In genomic region chr19:59469035-59469949, GRCm38 (mm10) we compare ENCODE assay signal across 8 mouse cellular contexts. TPM values are rescaled to one million over a fixed set of nuclear protein-coding genes. Genes with fewer than 3 reads are reported as not detected.
A peak's percentile ranks its signal among the peaks of the same experiment; 100 is the strongest.
DNase-seq lines count a peak whose midpoint lies in the region; ATAC-seq lines count a peak whose summit lies in the region.

No protein-coding gene starts in this region.

- H3K27ac ChIP-seq in limb, embryonic 10.5 days = peak overlapping the region; percentile 72
- H3K27ac ChIP-seq in stomach, embryonic 14.5 days (ENCODE audit: low read length) = no peak overlapping the region

- peaks cover 50% of the 10 kb centered on the region for H3K4me1 ChIP-seq in limb, embryonic 10.5 days
- H3K4me1 ChIP-seq in stomach, embryonic 14.5 days (ENCODE audit: control insufficient read depth, insufficient read depth, low read length) = 0 out of 2 replicates have a peak, but pooled peaks cover 2% of the 10 kb centered on the region

- peak overlapping the region; percentile 38 for H3K4me2 ChIP-seq in stomach, embryonic 14.5 days (replicated peaks; ENCODE audit: low read depth, low read length)

- DNase-seq in thymus, postnatal 10 days (ENCODE audit: low spot score in 2 of 2) = peak; percentile 17 to 35
- no peak for DNase-seq in thymus, adult 18-20 months
- peak; percentile 84 for DNase-seq in limb, embryonic 10.5 days (ENCODE audit: low spot score)
- DNase-seq in urinary bladder, postnatal 10 days (ENCODE audit: low spot score) = no peak
- DNase-seq in cerebellum, postnatal 4 days (ENCODE audit: low spot score in 2 of 2) = no peak
- DNase-seq in frontal cortex, adult 2 months (ENCODE audit: extremely low spot score in 1 of 2, low spot score in 1 of 2) = no peak

- H3K27me3 ChIP-seq in limb, embryonic 10.5 days (ENCODE audit: low read depth, poor library complexity, severe bottlenecking) = peaks cover 100% of the 10 kb centered on the region
- H3K27me3 ChIP-seq in stomach, embryonic 14.5 days (ENCODE audit: control insufficient read depth, insufficient read depth, low read length) = peaks cover 58% of the 10 kb centered on the region

- H3K36me3 ChIP-seq in limb, embryonic 10.5 days = no peaks in the 10 kb centered on the region
- H3K36me3 ChIP-seq in stomach, embryonic 14.5 days (ENCODE audit: control insufficient read depth, insufficient read depth, low read length) = no peaks in the 10 kb centered on the region

- H3K4me3 ChIP-seq in limb, embryonic 10.5 days = peak overlapping the region; percentile 43
- peak overlapping the region; percentile 21 for H3K4me3 ChIP-seq in stomach, embryonic 14.5 days (ENCODE audit: low read depth, low read length)

- ATAC-seq in granulocyte monocyte progenitor cell, adult 5-6 weeks (replicated peaks; ENCODE audit: poor library complexity, severe bottlenecking) = peak; percentile 22; the same call in 1 of the 2 replicates
- ATAC-seq in stomach, embryonic 14.5 days (ENCODE audit: insufficient number of reproducible peaks, insufficient read depth, low FRiP score, low read depth) = no peak

- H3K9me3 ChIP-seq in limb, embryonic 10.5 days (replicated peaks) = no peaks in the 10 kb centered on the region
- no peaks in the 10 kb centered on the region for H3K9me3 ChIP-seq in stomach, embryonic 14.5 days (ENCODE audit: control insufficient read depth, low read depth, low read length)

- no peak overlapping the region for H3K9ac ChIP-seq in stomach, embryonic 14.5 days (replicated peaks; ENCODE audit: low read depth, low read length)

- WGBS in limb, embryonic 10.5 days = under 1% methylated on average over 35 of the region's 35 CpGs
- 2% methylated on average over 35 of the region's 35 CpGs for WGBS in stomach, embryonic 14.5 days

RNA-seq across cellular contexts. Expression of gene Emx2, which starts 11.1 kb away (rescaled TPM):
- total RNA-seq in granulocyte monocyte progenitor cell, adult 5-6 weeks (2014; fragmentation: Nextera tagmentation) = not detected in 2 replicates
- not detected in 2 replicates for total RNA-seq in granulocyte monocyte progenitor cell, adult 5-6 weeks (2017)
- polyA plus RNA-seq in limb, embryonic 10.5 days (2016; fragmentation: Nextera tagmentation; extraction: Ambion mirVana) = 12.0 and 12.7 TPM in 2 replicates
- polyA plus RNA-seq in stomach, embryonic 14.5 days (2014; fragmentation: Nextera tagmentation; extraction: Ambion mirVana) = 0.22 and 0.30 TPM in 2 replicates
- 9.6 and 12.1 TPM in 2 replicates for polyA plus RNA-seq in frontal cortex, adult 2 months (2012; rRNA removed)

Comparison
In these comparisons a context has a peak if more than half of its experiments do, and no peak if none do; other contexts are left out.
1. DNase-seq: peak in thymus, postnatal 10 days (2 of 2) and limb, embryonic 10.5 days (single experiment); none in thymus, adult 18-20 months (0 of 2), urinary bladder, postnatal 10 days (single experiment), cerebellum, postnatal 4 days (0 of 2) and frontal cortex, adult 2 months (0 of 2).